Mouse (Mus musculus) heart, postnatal 25 days (tissue): ENCODE data around the gene Frmd5. TPM values are rescaled to one million over a fixed set of nuclear protein-coding genes. Genes with fewer than 3 reads are reported as not detected.
"Not testable (repeated sequence)": the region's sequence is repeated elsewhere in the genome, so short reads cannot be mapped to it uniquely, and the experiment has no call there.

Experiments
- DNase-seq: peaks from one replicate; pipeline ENCODE4 v3.0.0; 2022; ENCODE audit warnings: low spot score
- intact Hi-C: fragments of 180-260 bp; cut with DNase I; formaldehyde crosslinking; loops from one replicate; pipeline ENCODE4 v1.15.1; 2025
- total RNA-seq, 2 experiments: library from RNA; stranded (reverse); gene quantifications; 2 replicates each; pipeline ENCODE4 v1.2.3; 2021

Gene Frmd5
- 100 to 1,000 TPM; 162 to 175 TPM for total RNA-seq

GRCm38 (mm10) chr2:121806959-121807653 lies at the start of gene Frmd5:
Frmd5 (minus strand) TSS chr2:121807087.
- peak; percentile 84 for DNase-seq
- intact Hi-C loops = no loop called here

GRCm38 (mm10) chr2:121853974-121854373 lies 47.1 kb upstream of the Frmd5 start:
- DNase-seq = no peak
- intact Hi-C loops = no loop called here

GRCm38 (mm10) chr2:121852045-121852444 lies 45.2 kb upstream of the Frmd5 start:
- no peak for DNase-seq
- intact Hi-C loops = no loop called here

- intact Hi-C loops = no loop called here
These were observed 39.2 kb upstream of the Frmd5 start for GRCm38 (mm10) chr2:121846050-121846449.

GRCm38 (mm10) chr2:121842249-121842648 lies 35.4 kb upstream of the Frmd5 start:
- intact Hi-C loops = no loop called here
- DNase-seq = no peak

More at GRCm38 (mm10) chr2:121846050-121846449, 39.2 kb upstream of the Frmd5 start:
- DNase-seq = no peak

GRCm38 (mm10) chr2:121841453-121841852 lies 34.6 kb upstream of the Frmd5 start:
- DNase-seq = no peak
- intact Hi-C loops = no loop called here

GRCm38 (mm10) chr2:121834926-121835325 lies 28.0 kb upstream of the Frmd5 start:
- DNase-seq = no peak
- intact Hi-C loops = loop anchor here (5.0 kb wide), 1 partner anchor 138 kb away; no protein-coding TSS in a partner anchor

GRCm38 (mm10) chr2:121832484-121832894 lies 25.6 kb upstream of the Frmd5 start:
- intact Hi-C loops = loop anchor here (1.0 to 5.0 kb wide), 2 partner anchors 135 to 261 kb away; no protein-coding TSS in a partner anchor
- DNase-seq = peak; percentile 5

- no peak for DNase-seq
- intact Hi-C loops = no loop called here
These were observed 21.5 kb upstream of the Frmd5 start for GRCm38 (mm10) chr2:121828411-121828810.

- no peak for DNase-seq
- intact Hi-C loops = no loop called here
These were observed 19.3 kb upstream of the Frmd5 start for GRCm38 (mm10) chr2:121826189-121826588.

GRCm38 (mm10) chr2:121824653-121825052 lies 17.8 kb upstream of the Frmd5 start:
- intact Hi-C loops = no loop called here

GRCm38 (mm10) chr2:121821787-121822186 lies 14.9 kb upstream of the Frmd5 start:
- intact Hi-C loops = no loop called here
- no peak for DNase-seq

More at GRCm38 (mm10) chr2:121824653-121825052, 17.8 kb upstream of the Frmd5 start:
- no peak for DNase-seq

GRCm38 (mm10) chr2:121810876-121811275 lies 4.0 kb upstream of the Frmd5 start:
- DNase-seq, intact Hi-C loops: not testable (repeated sequence)

- intact Hi-C loops = no loop called here
- DNase-seq = no peak
These were observed 2.2 kb upstream of the Frmd5 start for GRCm38 (mm10) chr2:121809126-121809525.

GRCm38 (mm10) chr2:121806171-121806943 lies 530 bp downstream of the Frmd5 start:
- intact Hi-C loops = no loop called here
- no peak for DNase-seq

GRCm38 (mm10) chr2:121799051-121799450 lies 7.8 kb downstream of the Frmd5 start:
- DNase-seq = no peak
- intact Hi-C loops = no loop called here

GRCm38 (mm10) chr2:121795995-121796394 lies 10.9 kb downstream of the Frmd5 start:
- intact Hi-C loops = no loop called here

GRCm38 (mm10) chr2:121789777-121790176 lies 17.1 kb downstream of the Frmd5 start:
- intact Hi-C loops = no loop called here

More at GRCm38 (mm10) chr2:121795995-121796394, 10.9 kb downstream of the Frmd5 start:
- no peak for DNase-seq

GRCm38 (mm10) chr2:121788415-121788814 lies 18.5 kb downstream of the Frmd5 start:
- no peak for DNase-seq
- intact Hi-C loops = no loop called here

More at GRCm38 (mm10) chr2:121789777-121790176, 17.1 kb downstream of the Frmd5 start:
- DNase-seq = no peak

- intact Hi-C loops = no loop called here
- DNase-seq = no peak
These were observed 19.1 kb downstream of the Frmd5 start for GRCm38 (mm10) chr2:121787767-121788166.

GRCm38 (mm10) chr2:121787271-121787670 lies 19.6 kb downstream of the Frmd5 start:
- DNase-seq = no peak
- intact Hi-C loops = no loop called here
